Mouse (Mus musculus) forebrain, embryonic 11.5 days (tissue): ENCODE results near the gene Znfx1. TPM values are rescaled to one million over a fixed set of nuclear protein-coding genes. Genes with fewer than 3 reads are reported as not detected.

Experiments used
- ATAC-seq: fragments of 200-750 bp; cut with Nextera tagmentation; replicated peaks from 2 replicates; pipeline ENCODE4 v1.8.0; 2017; ENCODE audit warnings: moderate TSS enrichment; ENCODE audit not compliant: low FRiP score
- DNase-seq: peaks from one replicate; pipeline ENCODE4 v3.0.0-alpha.2; 2017; ENCODE audit warnings: low spot score
- H3K27ac ChIP-seq: fragments of 300-500 bp; sonication (generic); 2 replicates; pipeline ENCODE4 v1.5.1; 2014; ENCODE audit warnings: low read depth, low read length
- H3K27me3 ChIP-seq: fragments of 300-500 bp; sonication (generic); 2 replicates; pipeline ENCODE4 v1.6.1; 2014; ENCODE audit warnings: mild to moderate bottlenecking, low read length, mixed read lengths; ENCODE audit not compliant: control insufficient read depth, insufficient read depth
- H3K36me3 ChIP-seq: fragments of 300-500 bp; sonication (generic); 2 replicates; pipeline ENCODE4 v1.6.1; 2014; ENCODE audit warnings: mild to moderate bottlenecking, low read length, moderate library complexity, mixed read lengths; ENCODE audit not compliant: control insufficient read depth, insufficient read depth
- H3K4me1 ChIP-seq: fragments of 300-500 bp; sonication (generic); replicated peaks from 2 replicates; pipeline ENCODE4 v1.6.1; 2014; ENCODE audit warnings: low read length, mixed read lengths; ENCODE audit not compliant: control insufficient read depth, insufficient read depth
- H3K4me2 ChIP-seq: fragments of 300-500 bp; sonication (generic); 2 replicates; pipeline ENCODE4 v1.6.1; 2014; ENCODE audit warnings: low read depth, mild to moderate bottlenecking, low read length, moderate library complexity, mixed read lengths; ENCODE audit not compliant: severe bottlenecking
- H3K4me3 ChIP-seq: fragments of 300-500 bp; sonication (generic); 2 replicates; pipeline ENCODE4 v1.5.1; 2014; ENCODE audit warnings: low read depth, low read length
- H3K9ac ChIP-seq: fragments of 300-500 bp; sonication (generic); 2 replicates; pipeline ENCODE4 v1.6.1; 2014; ENCODE audit warnings: low read length
- H3K9me3 ChIP-seq: fragments of 300-500 bp; sonication (generic); 2 replicates; pipeline ENCODE4 v1.6.1; 2016; ENCODE audit warnings: low read length, mixed read lengths; ENCODE audit not compliant: control insufficient read depth
- WGBS: fragments of 180-500 bp; shearing (Covaris S2); extraction: QIAGEN DNeasy Blood & Tissue Kit; methylation state at CpG from one replicate; pipeline ENCODE4 v1.1.7; 2014; 5-methylcytosine and 5-hydroxymethylcytosine counted together
- polyA plus RNA-seq: library from polyadenylated mRNA; unstranded; fragments of >200 nt; fragmentation: Nextera tagmentation; extraction: Ambion mirVana; gene quantifications from 2 replicates; pipeline ENCODE4 v1.2.1, GENCODE M21; 2014

Gene Znfx1
- polyA plus RNA-seq, 1 experiment from 2014 or later = 7.4 TPM

DNA sequence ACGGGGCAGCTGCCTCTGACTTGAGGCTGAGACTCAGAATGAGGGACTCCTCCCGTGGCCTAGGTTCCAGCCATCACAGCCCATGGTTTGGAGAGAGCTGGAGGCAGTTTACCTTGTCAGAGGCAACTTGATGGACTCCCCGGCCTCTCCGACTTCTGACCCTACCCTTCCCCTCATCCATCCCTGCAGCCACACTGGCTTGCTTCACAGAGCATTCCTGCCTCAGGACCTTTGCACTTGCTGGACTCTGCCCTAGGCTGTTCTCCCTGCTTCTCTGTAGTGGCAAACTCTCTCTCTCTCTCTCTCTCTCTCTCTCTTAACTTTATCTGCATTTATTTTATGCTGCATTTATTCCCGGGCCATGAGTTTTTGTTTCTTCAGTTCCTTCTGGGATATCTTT, 24.0 kb upstream of the Znfx1 start:
- H3K9me3 ChIP-seq = no peaks in the 10 kb centered on the region
- no peak overlapping the region for H3K27ac ChIP-seq
- no peak overlapping the region for H3K9ac ChIP-seq
- 93% methylated on average over 5 of the region's 5 CpGs for WGBS
- no peak overlapping the region for H3K4me3 ChIP-seq
- no peak for ATAC-seq
- no peak for DNase-seq
- no peaks in the 10 kb centered on the region for H3K36me3 ChIP-seq
- H3K4me2 ChIP-seq = no peak overlapping the region
- no peaks in the 10 kb centered on the region; the same call in 1 of the 2 replicates for H3K4me1 ChIP-seq
- H3K27me3 ChIP-seq = no peaks in the 10 kb centered on the region

DNA sequence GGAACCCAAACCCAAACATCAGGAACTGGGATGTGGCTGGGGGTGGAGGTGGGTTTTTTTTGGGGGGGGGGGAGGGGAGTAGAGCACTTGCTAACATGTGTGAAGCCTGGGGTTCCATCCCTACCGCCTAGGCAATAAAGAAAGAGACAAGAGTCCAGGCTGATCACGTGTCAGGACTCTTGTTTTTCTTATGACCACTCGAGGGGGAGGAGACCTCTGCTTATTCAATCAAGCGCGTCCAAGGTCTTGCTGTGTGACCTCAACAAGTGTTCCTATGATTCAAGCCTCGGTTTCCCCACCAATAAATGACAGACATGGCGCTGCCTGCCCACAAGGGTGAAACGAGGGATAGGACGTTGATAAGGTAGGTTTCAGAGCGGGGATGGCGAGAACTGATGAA, 23.3 kb upstream of the Znfx1 start:
- Histone ChIP-seq H3K9me3 (no peaks in the 10 kb centered on the region), H3K4me1 (no peaks in the 10 kb centered on the region; the same call in 1 of the 2 replicates), H3K4me2 (no peak overlapping the region), H3K9ac (no peak overlapping the region), H3K27ac (no peak overlapping the region), H3K36me3 (no peaks in the 10 kb centered on the region), H3K27me3 (no peaks in the 10 kb centered on the region), H3K4me3 (no peak overlapping the region)
- DNase-seq = no peak
- ATAC-seq = no peak
- 80% methylated on average over 11 of the region's 11 CpGs for WGBS

DNA sequence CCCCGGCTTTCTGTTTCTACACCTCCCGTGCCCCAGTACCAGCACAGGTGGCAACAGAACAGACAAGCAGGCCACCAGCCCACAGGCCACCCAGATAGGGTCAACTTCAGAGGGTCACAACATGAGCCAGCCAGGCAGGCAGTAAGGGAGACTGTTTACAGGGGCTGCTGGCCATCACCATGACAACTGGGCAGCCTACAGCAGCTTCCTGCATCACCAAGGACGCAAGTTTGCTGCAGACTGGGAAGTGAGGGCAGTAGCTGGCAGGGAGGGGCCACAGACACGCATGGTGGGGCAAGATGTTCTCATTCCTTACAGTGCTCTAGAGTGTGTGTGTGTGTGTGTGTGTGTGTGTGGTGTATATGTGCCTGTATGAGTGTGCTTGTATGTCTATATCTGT, 18.8 kb upstream of the Znfx1 start:
- Histone ChIP-seq H3K4me3 (no peak overlapping the region), H3K4me1 (no peaks in the 10 kb centered on the region; the same call in 1 of the 2 replicates), H3K36me3 (no peaks in the 10 kb centered on the region), H3K4me2 (no peak overlapping the region), H3K27me3 (no peaks in the 10 kb centered on the region), H3K9ac (no peak overlapping the region), H3K9me3 (no peaks in the 10 kb centered on the region), H3K27ac (no peak overlapping the region)
- ATAC-seq (no peak), DNase-seq (no peak)
- 48% methylated on average over 4 of the region's 4 CpGs for WGBS

DNA sequence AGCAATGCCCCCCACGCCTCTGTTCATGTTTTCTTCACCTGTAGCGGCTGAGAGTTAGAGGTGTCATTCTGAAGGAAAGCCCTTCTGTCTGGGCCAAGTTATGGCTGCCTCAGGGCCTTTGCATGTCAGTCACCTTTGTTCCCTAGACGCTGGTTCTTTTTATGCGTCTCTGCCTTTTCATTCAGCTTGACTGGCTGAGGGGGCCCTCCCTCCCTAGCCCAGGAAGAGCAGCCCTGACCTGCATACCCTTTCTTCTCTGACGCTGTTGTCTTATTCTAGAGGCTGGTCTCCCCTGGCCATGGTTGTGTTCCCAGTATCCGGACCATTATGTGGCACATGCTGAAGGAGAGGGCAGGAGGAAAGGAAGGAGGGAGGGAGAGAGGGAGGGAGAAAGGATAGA, 18.3 kb upstream of the Znfx1 start:
- no peak overlapping the region for H3K4me2 ChIP-seq
- 58% methylated on average over 6 of the region's 6 CpGs for WGBS
- no peak overlapping the region for H3K9ac ChIP-seq
- H3K27me3 ChIP-seq = no peaks in the 10 kb centered on the region
- no peaks in the 10 kb centered on the region for H3K9me3 ChIP-seq
- no peak overlapping the region for H3K4me3 ChIP-seq
- DNase-seq (no peak), ATAC-seq (no peak)
- no peaks in the 10 kb centered on the region; the same call in 1 of the 2 replicates for H3K4me1 ChIP-seq
- no peak overlapping the region for H3K27ac ChIP-seq
- H3K36me3 ChIP-seq = no peaks in the 10 kb centered on the region

DNA sequence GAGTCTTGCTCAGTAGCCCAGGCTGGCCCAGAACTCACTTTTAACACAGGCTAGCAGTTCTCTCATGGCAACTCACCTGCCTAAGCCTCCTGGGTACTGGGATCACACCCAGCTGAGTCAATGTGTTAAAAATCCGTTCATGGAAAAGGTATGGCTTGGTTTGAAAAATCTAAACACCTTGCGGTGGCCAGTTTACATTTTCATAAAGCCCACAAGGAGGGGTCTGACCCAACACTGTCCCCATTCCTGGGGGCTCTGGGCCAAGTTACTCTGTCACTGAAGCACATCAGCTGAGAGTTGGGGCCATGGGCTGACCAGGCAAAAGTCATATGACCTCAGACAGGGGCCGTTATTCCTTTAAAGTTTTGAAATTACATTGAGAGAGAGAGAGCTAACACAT, 17.6 kb upstream of the Znfx1 start:
- Histone ChIP-seq H3K9me3 (no peaks in the 10 kb centered on the region), H3K4me3 (no peak overlapping the region), H3K9ac (no peak overlapping the region), H3K4me2 (no peak overlapping the region), H3K27ac (no peak overlapping the region), H3K27me3 (no peaks in the 10 kb centered on the region), H3K36me3 (no peaks in the 10 kb centered on the region), H3K4me1 (no peaks in the 10 kb centered on the region; the same call in 1 of the 2 replicates)
- DNase-seq = no peak
- no peak for ATAC-seq
- 83% methylated on average over 3 of the region's 3 CpGs for WGBS

DNA sequence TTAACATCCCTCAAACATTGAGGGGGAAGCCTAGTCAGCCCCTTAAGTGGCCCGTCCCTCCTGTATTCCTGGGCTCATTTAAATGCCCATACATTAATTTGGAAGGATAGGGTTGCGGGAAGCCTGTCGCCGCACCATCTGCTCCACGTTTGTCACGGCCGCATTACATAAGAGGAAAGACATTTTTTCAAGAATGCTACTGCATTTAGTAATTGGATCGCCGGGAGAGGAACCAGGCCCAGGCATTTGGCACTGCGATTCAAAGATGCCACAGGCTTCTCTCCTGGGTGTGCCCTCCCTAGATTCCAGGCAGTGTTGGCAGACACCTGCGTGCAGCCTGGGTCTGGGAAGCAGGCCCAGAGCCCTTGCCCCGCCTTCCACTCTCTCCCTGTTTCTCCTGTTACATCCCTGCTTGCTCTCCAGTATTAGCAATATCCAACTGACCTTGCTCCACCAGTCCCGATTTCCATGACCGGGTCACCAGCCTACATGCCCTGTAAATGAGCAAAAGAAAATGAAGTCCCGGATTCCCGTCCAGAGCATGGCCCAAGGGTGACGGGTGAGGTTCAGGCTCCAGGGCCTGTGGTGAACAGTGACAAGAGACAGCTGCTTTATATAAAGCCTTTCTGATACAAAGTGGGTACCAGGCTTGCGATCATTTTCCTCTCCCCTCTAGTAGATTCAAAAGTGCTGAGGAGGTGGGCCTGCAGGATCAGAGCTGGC, 16.9 kb upstream of the Znfx1 start:
- Histone ChIP-seq H3K36me3 (no peaks in the 10 kb centered on the region), H3K4me2 (no peak overlapping the region), H3K9me3 (no peaks in the 10 kb centered on the region), H3K9ac (no peak overlapping the region), H3K27me3 (no peaks in the 10 kb centered on the region), H3K4me3 (no peak overlapping the region), H3K4me1 (no peaks in the 10 kb centered on the region; the same call in 1 of the 2 replicates), H3K27ac (no peak overlapping the region)
- no peak for ATAC-seq
- WGBS = 61% methylated on average over 18 of the region's 18 CpGs
- DNase-seq = no peak

DNA sequence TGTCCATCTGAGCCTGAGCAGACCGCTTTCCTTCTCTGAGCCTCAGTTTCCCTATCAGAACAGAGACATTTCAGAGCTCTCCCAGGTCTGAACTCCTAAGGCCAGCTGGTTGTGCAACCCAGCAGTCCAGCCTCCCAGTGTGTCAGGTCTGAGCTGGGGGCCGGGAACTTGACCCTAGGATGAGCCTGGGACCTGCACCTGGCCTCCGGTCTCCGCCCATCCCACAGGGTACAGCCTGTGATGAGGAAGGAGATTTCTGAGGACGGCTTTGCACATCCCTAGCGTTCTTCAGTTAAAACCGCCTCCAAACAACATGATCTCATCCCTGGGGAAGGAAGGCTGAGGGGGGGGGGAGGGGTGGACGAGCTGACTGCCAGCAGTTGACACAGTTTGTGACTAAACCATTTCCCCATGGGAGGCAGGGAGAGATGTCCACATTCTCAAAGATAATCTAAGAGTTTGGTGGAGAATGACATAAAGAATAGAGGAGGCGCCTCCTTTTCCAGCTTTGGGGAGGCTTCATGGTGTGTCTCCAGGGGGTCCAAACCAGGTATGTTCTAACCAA, 16.2 kb upstream of the Znfx1 start:
- Histone ChIP-seq H3K9me3 (no peaks in the 10 kb centered on the region), H3K4me3 (no peak overlapping the region), H3K27me3 (no peaks in the 10 kb centered on the region), H3K36me3 (no peaks in the 10 kb centered on the region), H3K9ac (no peak overlapping the region), H3K27ac (no peak overlapping the region), H3K4me1 (no peaks in the 10 kb centered on the region; the same call in 1 of the 2 replicates), H3K4me2 (no peak overlapping the region)
- DNase-seq = no peak
- 61% methylated on average over 9 of the region's 9 CpGs for whole genome bisulfite sequencing
- ATAC-seq = no peak

DNA sequence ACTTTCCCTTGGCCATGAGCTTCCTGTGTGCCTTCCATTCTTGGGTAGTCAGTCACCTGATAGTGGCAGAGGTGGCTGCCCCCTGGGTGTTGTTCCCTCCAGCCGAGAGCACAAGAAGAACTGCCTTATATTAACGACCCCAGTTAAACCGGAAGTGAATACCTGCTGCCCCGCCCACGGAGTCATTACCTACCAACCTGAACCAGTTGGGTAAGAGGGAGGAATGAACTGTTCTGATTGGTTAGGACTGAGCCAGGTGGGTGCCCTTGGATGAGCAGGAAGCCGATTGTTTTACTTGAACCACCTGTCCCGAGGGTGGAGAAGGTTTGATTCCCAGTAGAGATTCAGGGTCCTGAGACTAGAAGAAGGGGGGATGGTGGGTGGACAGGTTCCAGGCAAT, 15.7 kb upstream of the Znfx1 start:
- Histone ChIP-seq H3K27me3 (no peaks in the 10 kb centered on the region), H3K27ac (no peak overlapping the region), H3K36me3 (no peaks in the 10 kb centered on the region), H3K4me2 (no peak overlapping the region), H3K9ac (no peak overlapping the region), H3K4me1 (no peaks in the 10 kb centered on the region; the same call in 1 of the 2 replicates), H3K4me3 (no peak overlapping the region), H3K9me3 (no peaks in the 10 kb centered on the region)
- 51% methylated on average over 7 of the region's 7 CpGs for WGBS
- no peak for DNase-seq
- ATAC-seq = no peak
